Mouse (Mus musculus) E14TG2a.4 (cell line): Measurements from ENCODE around the gene Tnfrsf14.

ENCODE experiments used
- CTCF ChIP-seq: conservative IDR thresholded peaks from 2 replicates; pipeline ENCODE4 v1.5.1; 2014; ENCODE audit warnings: low read length
- NANOG ChIP-seq: IDR thresholded peaks from 2 replicates; pipeline ENCODE4 v1.6.1; 2014; ENCODE audit warnings: borderline replicate concordance, low read length, mixed read lengths

- TF ChIP-seq CTCF (no peak), NANOG (no peak)
These were observed 31.8 kb upstream of the Tnfrsf14 start for GRCm38 (mm10) chr4:154960021-154960689.
